Mouse (Mus musculus) liver, postnatal 0 days (tissue): ENCODE results near the gene Abcb4. TPM values are rescaled to one million over a fixed set of nuclear protein-coding genes. Genes with fewer than 3 reads are reported as not detected.
"Not testable (repeated sequence)": the region's sequence is repeated elsewhere in the genome, so short reads cannot be mapped to it uniquely, and the experiment has no call there.

Source experiments
- ATAC-seq: fragments of 200-750 bp; cut with Nextera tagmentation; 2 replicates; pipeline ENCODE4 v1.8.0; 2017; ENCODE audit warnings: mild to moderate bottlenecking, moderate library complexity
- DNase-seq: peaks from one replicate; pipeline ENCODE4 v3.0.0-alpha.2; 2016
- H3K27ac ChIP-seq: fragments of 300-500 bp; sonication (generic); 2 replicates; pipeline ENCODE4 v1.5.1; 2014; ENCODE audit warnings: antibody characterized with exemption, moderate library complexity, mild to moderate bottlenecking, low read depth
- H3K27me3 ChIP-seq: fragments of 300-500 bp; sonication (generic); 2 replicates; pipeline ENCODE4 v1.6.1; 2014; ENCODE audit warnings: low read length, control low read depth, mixed read lengths; ENCODE audit not compliant: insufficient read depth
- H3K36me3 ChIP-seq: fragments of 300-500 bp; sonication (generic); replicated peaks from 2 replicates; pipeline ENCODE4 v1.6.1; 2014; ENCODE audit warnings: mild to moderate bottlenecking, control low read depth, low read length, moderate library complexity, mixed read lengths; ENCODE audit not compliant: insufficient read depth
- H3K4me1 ChIP-seq: fragments of 300-500 bp; sonication (generic); 2 replicates; pipeline ENCODE4 v1.6.1; 2014; ENCODE audit warnings: antibody characterized with exemption, mild to moderate bottlenecking, control low read depth; ENCODE audit not compliant: insufficient read depth
- H3K4me2 ChIP-seq: fragments of 300-500 bp; sonication (generic); 2 replicates; pipeline ENCODE4 v1.6.1; 2014; ENCODE audit warnings: low read depth, mild to moderate bottlenecking, low read length, moderate library complexity, mixed read lengths
- H3K4me3 ChIP-seq: fragments of 300-500 bp; sonication (generic); 2 replicates; pipeline ENCODE4 v1.5.1; 2014; ENCODE audit warnings: low read depth, low read length
- H3K9ac ChIP-seq: fragments of 300-500 bp; sonication (generic); replicated peaks from 2 replicates; pipeline ENCODE4 v1.6.1; 2014; ENCODE audit warnings: mild to moderate bottlenecking, moderate library complexity
- H3K9me3 ChIP-seq: fragments of 300-500 bp; sonication (generic); 2 replicates; pipeline ENCODE4 v1.6.1; 2016; ENCODE audit warnings: mild to moderate bottlenecking, control low read depth, low read length, mixed read lengths
- CTCF ChIP-seq: sonication (generic); IDR thresholded peaks from 2 replicates; pipeline ENCODE4 v1.5.1; 2016; ENCODE audit warnings: antibody characterized with exemption, low read depth
- EP300 ChIP-seq: IDR thresholded peaks from 2 replicates; pipeline ENCODE4 v1.6.1; 2016; ENCODE audit warnings: antibody characterized with exemption, low read depth, mild to moderate bottlenecking
- WGBS: fragments of 180-500 bp; shearing (Covaris S2); extraction: QIAGEN DNeasy Blood & Tissue Kit; methylation state at CpG from one replicate; pipeline ENCODE4 v1.1.7; 2014; ENCODE audit not compliant: insufficient replicate concordance; 5-methylcytosine and 5-hydroxymethylcytosine counted together
- polyA plus RNA-seq: library from polyadenylated mRNA; unstranded; fragments of >200 nt; fragmentation: Nextera tagmentation; extraction: Ambion mirVana; gene quantifications from 2 replicates; pipeline ENCODE4 v1.2.1, GENCODE M21; 2015

Abcb4 gene
- polyA plus RNA-seq, 1 experiment from 2014 or later: 75.6 TPM

DNA sequence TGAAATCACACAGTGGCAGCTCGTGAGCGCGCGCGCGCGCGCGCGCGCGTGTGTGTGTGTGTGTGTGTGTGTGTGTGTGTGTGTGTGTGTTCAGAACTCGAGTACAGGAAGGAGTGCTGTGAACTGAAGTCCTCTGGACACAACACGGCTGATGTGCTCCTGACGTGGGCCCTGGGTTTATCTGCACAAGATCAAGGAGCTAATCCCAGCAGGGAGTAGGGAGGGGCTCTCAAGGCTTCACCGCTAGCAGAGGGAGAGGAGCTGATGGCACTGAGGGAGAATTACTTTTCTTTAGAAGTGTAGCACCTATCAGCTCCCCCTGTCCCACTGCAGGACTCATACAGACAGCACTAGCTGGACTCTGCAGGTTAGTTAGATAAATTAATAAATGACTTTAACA, 98.1 kb downstream of the Abcb4 start:
- 93% methylated on average over 16 of the region's 16 CpGs for WGBS
- ATAC-seq: no peak
- H3K27me3 ChIP-seq: no peaks in the 10 kb centered on the region
- peaks cover 7% of the 10 kb centered on the region for H3K4me1 ChIP-seq
- H3K36me3 ChIP-seq: peaks cover 41% of the 10 kb centered on the region
- no peak overlapping the region for H3K4me3 ChIP-seq
- TF ChIP-seq EP300: no peak
- no peak for TF ChIP-seq CTCF
- H3K27ac ChIP-seq: no peak overlapping the region
- H3K9me3 ChIP-seq: no peaks in the 10 kb centered on the region
- no peak overlapping the region for H3K4me2 ChIP-seq
- no peak for DNase-seq
- no peak overlapping the region for H3K9ac ChIP-seq

DNA sequence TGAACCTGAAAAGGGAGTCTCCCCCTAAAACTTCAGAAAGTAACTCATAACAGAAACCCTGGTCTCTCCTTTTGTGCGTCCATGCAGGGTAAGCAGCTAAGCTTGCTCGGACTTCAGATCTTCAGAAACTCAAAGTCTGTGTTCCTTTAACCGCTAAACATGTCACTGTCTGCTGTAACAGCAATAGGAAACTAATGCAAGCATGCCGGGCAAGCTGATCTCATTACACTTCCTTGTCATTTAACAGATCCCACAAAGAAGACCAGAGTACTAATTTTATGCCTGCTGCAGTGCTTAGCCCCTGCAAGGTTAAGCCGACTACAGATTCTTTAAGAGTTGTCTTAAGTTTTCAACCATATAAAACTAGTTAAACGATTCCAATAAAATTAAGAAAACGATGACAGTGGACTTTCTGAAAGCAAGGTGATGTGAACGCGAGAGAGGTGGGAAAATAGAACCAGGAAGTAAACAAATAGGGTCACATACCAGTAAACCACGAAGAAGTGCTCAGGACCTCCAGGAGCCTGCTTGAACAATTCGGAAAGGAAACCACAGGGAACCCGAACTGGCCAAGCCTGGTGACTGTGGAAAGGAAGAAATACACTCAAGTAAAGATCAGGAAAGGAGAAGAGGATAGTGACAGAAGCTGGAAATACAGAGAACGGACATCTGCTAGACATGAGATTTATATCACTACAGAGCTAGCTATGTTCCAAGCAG, 102.6 kb downstream of the Abcb4 start:
- peaks cover 14% of the 10 kb centered on the region; the same call in 1 of the 2 replicates for H3K36me3 ChIP-seq
- H3K9me3 ChIP-seq: no peaks in the 10 kb centered on the region
- peak overlapping the region; percentile 81 for H3K9ac ChIP-seq
- DNase-seq (peak; percentile 18), ATAC-seq (no peak)
- H3K27ac ChIP-seq: peak overlapping the region; percentile 84
- peak overlapping the region; percentile 80 for H3K4me3 ChIP-seq
- H3K4me1 ChIP-seq: peaks cover 13% of the 10 kb centered on the region
- H3K27me3 ChIP-seq: no peaks in the 10 kb centered on the region
- peak overlapping the region; percentile 73 for H3K4me2 ChIP-seq
- 2% methylated on average over 13 of the region's 13 CpGs for WGBS
- no peak for TF ChIP-seq EP300

DNA sequence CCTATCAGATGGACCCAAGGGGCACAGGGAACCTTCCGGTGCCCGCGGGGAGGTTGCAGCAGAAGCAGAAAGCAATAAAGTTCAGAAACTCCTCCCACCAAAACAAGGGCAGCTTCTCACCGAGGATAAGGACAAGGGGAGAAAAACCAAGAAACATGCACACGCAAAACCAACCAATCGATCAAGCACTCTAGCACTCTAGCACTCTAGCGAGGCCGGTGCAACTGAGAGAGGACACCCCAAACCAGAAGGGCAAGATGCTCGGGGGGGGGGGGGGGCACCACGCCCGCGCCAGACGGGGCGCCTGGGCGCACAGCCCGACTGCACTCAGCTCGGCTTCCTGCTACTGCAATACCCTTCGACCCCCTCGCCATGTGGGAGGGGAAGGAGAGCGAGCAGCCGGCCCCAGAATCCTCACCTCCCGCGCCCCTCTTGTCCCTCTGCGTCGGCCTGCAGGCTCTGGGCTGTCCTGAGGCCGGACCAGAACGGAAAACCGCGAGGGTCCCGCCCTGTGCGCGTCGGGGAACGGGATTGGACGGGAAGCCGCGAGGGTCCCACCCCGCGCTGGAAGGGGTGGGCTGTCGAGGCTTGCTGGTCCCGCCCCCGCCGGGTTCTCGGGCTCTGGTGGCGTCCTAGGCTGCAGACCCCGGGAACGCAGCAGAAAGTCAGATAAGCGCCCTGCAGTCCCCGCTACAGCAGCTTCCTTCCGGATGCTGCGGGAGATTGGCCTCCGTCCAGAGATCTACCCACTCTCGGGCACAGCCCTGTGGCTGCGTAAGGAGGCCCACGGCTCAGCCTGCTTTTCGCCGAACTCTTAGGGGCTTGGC, 103.4 kb downstream of the Abcb4 start, which contains the start of gene Crot:
TSS of gene Crot (minus strand) at position 639 of the 827 bp plus-strand sequence.
- 3% methylated on average over 56 of the region's 57 CpGs for WGBS
- peak within 1 kb of the TSS; percentile 80 for H3K4me3 ChIP-seq
- TF ChIP-seq EP300: peak; percentile 10; the same call in 1 of the 2 replicates
- TF ChIP-seq CTCF: peak; percentile 42
- H3K27ac ChIP-seq: peak within 1 kb of the TSS; percentile 84
- H3K9me3 ChIP-seq: no peaks in the 10 kb centered on the region
- H3K4me2 ChIP-seq: peak within 1 kb of the TSS; percentile 73
- DNase-seq (peak; percentile 94), ATAC-seq (peak; percentile 98)
- no peaks in the 10 kb centered on the region for H3K27me3 ChIP-seq
- peak within 1 kb of the TSS; percentile 81 for H3K9ac ChIP-seq
- H3K36me3 ChIP-seq: peaks cover 6% of the 10 kb centered on the region; the same call in 1 of the 2 replicates
- peaks cover 15% of the 10 kb centered on the region for H3K4me1 ChIP-seq

GRCm38 (mm10) chr5:8997513-8997895, 104.0 kb downstream of the Abcb4 start:
- no peaks in the 10 kb centered on the region for H3K9me3 ChIP-seq
- H3K9ac ChIP-seq: peak overlapping the region; percentile 81
- 0 out of 2 replicates have a peak, but pooled peaks cover 5% of the 10 kb centered on the region for H3K36me3 ChIP-seq
- ATAC-seq: no peak; the same call in 1 of the 2 replicates
- TF ChIP-seq EP300 (no peak), CTCF (no peak)
- peak overlapping the region; percentile 84 for H3K27ac ChIP-seq
- DNase-seq: no peak
- peak overlapping the region; percentile 73 for H3K4me2 ChIP-seq
- 7% methylated on average over 8 of the region's 8 CpGs for WGBS
- H3K4me1 ChIP-seq: peaks cover 15% of the 10 kb centered on the region
- H3K4me3 ChIP-seq: peak overlapping the region; percentile 80
- H3K27me3 ChIP-seq: no peaks in the 10 kb centered on the region

- Histone ChIP-seq H3K4me2 (no peak overlapping the region), H3K9me3 (no peaks in the 10 kb centered on the region), H3K9ac (peak overlapping the region; percentile 11; the same call in 1 of the 2 replicates), H3K36me3 (no peaks in the 10 kb centered on the region), H3K27ac (peak overlapping the region; percentile 81), H3K27me3 (no peaks in the 10 kb centered on the region), H3K4me1 (peaks cover 15% of the 10 kb centered on the region), H3K4me3 (no peak overlapping the region)
- no peak for TF ChIP-seq EP300
- no peak for TF ChIP-seq CTCF
- DNase-seq (no peak), ATAC-seq (no peak)
- 59% methylated on average over 4 of the region's 4 CpGs for WGBS
These were observed 105.6 kb downstream of the Abcb4 start for GRCm38 (mm10) chr5:8999108-8999507.

GRCm38 (mm10) chr5:9000006-9000405, 106.5 kb downstream of the Abcb4 start:
- not testable (repeated sequence) for H3K9ac ChIP-seq, DNase-seq, H3K4me3 ChIP-seq, H3K4me2 ChIP-seq, H3K36me3 ChIP-seq, H3K27me3 ChIP-seq, H3K9me3 ChIP-seq, ATAC-seq
- H3K27ac ChIP-seq: peak overlapping the region; percentile 81
- peaks cover 11% of the 10 kb centered on the region for H3K4me1 ChIP-seq
- WGBS: 59% methylated on average over 7 of the region's 7 CpGs

DNA sequence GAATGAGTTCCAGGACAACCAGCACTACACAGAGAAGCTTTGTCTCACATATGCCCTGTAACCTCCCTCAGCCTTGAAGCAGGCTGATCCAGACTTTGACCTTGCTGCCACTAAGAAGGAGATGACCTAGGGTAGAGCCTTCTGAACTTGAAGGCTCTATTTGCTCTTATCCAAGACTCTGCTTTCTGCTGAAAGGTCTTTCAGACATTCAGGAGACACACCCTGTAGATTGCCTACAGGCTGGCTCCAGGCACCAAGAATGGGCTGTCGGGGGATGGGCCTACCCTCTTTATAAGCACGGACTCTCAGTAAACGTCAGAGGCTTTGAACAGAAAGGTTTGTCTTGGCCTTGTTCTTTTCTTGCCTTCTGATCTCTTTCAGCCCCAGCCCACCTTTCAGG, 113.1 kb downstream of the Abcb4 start:
- 68% methylated on average over 3 of the region's 3 CpGs for WGBS
- not testable (repeated sequence) for ATAC-seq

More for the DNA sequence above, 113.1 kb downstream of the Abcb4 start:
- not testable (repeated sequence) for DNase-seq, H3K27ac ChIP-seq, H3K4me3 ChIP-seq, H3K4me2 ChIP-seq, H3K27me3 ChIP-seq, H3K9me3 ChIP-seq, H3K4me1 ChIP-seq, H3K9ac ChIP-seq, H3K36me3 ChIP-seq
